Mouse (Mus musculus): ENCODE results near the gene Fli1.

DNA sequence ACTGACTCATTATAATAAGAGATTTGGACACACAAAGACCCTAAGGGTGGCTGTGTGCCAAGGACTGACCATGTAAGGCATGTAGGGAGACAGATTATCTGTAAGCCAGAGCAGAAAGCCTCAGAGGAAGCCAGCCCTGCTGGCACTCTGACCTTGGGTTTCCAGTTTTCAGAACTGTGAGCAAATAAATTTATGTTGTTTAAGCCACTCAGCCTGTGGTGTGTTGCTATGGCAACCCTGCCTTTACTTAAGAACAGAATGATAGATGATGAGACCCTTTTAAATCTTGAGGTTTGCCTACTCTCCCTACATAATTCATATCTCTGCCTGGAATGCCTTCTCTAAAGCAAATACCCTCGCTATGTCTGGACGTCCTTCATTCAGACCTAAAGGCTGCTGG, 64.6 kb downstream of the Fli1 start:
- no peak for TF ChIP-seq CTCF (IDR thresholded peaks at IDR 0.05; ENCODE audit: low read depth, low read length)
- no peak for TF ChIP-seq POLR2A (IDR thresholded peaks at IDR 0.05; ENCODE audit: extremely low read depth, insufficient read depth, low read length)
